Mouse (Mus musculus) testis, adult 2 months (tissue): ENCODE results near the gene Bpifb9a.
"Not testable (repeated sequence)": the region's sequence is repeated elsewhere in the genome, so short reads cannot be mapped to it uniquely, and the experiment has no call there.

Experiments used
- CTCF ChIP-seq: fragments of 200-500 bp; IDR thresholded peaks from 2 replicates; pipeline ENCODE4 v1.5.1; 2012; ENCODE audit warnings: low read depth, mild to moderate bottlenecking, inconsistent platforms, low read length, moderate library complexity; ENCODE audit not compliant: control insufficient read depth, insufficient read depth, insufficient replicate concordance
- POLR2A ChIP-seq: fragments of 200-500 bp; IDR thresholded peaks from 2 replicates; pipeline ENCODE4 v1.6.1; 2012; ENCODE audit warnings: low read depth, mild to moderate bottlenecking, inconsistent platforms, low read length, moderate library complexity; ENCODE audit not compliant: control insufficient read depth

DNA sequence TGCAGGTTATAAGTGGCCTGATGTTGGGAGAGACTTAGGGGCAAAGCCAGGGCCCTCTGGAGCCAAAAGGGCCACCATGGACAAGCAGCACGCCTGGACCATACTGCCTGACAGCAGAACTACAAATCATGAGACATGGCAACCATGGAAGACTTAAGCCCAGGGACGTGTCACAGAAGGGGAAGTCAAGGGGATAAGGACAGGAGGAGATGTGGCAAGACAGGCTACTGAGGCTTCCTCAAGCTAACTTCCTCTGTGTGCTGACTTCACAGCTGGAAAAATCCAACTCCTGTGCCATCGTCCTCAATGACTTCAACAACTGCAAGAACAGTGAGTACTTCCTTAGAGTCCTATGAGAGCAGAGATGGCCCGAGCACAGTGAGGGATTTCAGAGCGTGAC, 56.1 kb downstream of the Bpifb9a start:
- TF ChIP-seq CTCF, POLR2A: not testable (repeated sequence)
